Mouse (Mus musculus) forebrain, embryonic 11.5 days (tissue): ENCODE measurements around the gene Dnajb1. TPM values are rescaled to one million over a fixed set of nuclear protein-coding genes. Genes with fewer than 3 reads are reported as not detected.
"Not testable (repeated sequence)": the region's sequence is repeated elsewhere in the genome, so short reads cannot be mapped to it uniquely, and the experiment has no call there.

Experiments used
- ATAC-seq: fragments of 200-750 bp; cut with Nextera tagmentation; replicated peaks from 2 replicates; pipeline ENCODE4 v1.8.0; 2017; ENCODE audit warnings: moderate TSS enrichment; ENCODE audit not compliant: low FRiP score
- DNase-seq: peaks from one replicate; pipeline ENCODE4 v3.0.0-alpha.2; 2017; ENCODE audit warnings: low spot score
- H3K27ac ChIP-seq: fragments of 300-500 bp; sonication (generic); 2 replicates; pipeline ENCODE4 v1.5.1; 2014; ENCODE audit warnings: low read depth, low read length
- H3K27me3 ChIP-seq: fragments of 300-500 bp; sonication (generic); 2 replicates; pipeline ENCODE4 v1.6.1; 2014; ENCODE audit warnings: mild to moderate bottlenecking, low read length, mixed read lengths; ENCODE audit not compliant: control insufficient read depth, insufficient read depth
- H3K36me3 ChIP-seq: fragments of 300-500 bp; sonication (generic); 2 replicates; pipeline ENCODE4 v1.6.1; 2014; ENCODE audit warnings: mild to moderate bottlenecking, low read length, moderate library complexity, mixed read lengths; ENCODE audit not compliant: control insufficient read depth, insufficient read depth
- H3K4me1 ChIP-seq: fragments of 300-500 bp; sonication (generic); replicated peaks from 2 replicates; pipeline ENCODE4 v1.6.1; 2014; ENCODE audit warnings: low read length, mixed read lengths; ENCODE audit not compliant: control insufficient read depth, insufficient read depth
- H3K4me2 ChIP-seq: fragments of 300-500 bp; sonication (generic); 2 replicates; pipeline ENCODE4 v1.6.1; 2014; ENCODE audit warnings: low read depth, mild to moderate bottlenecking, low read length, moderate library complexity, mixed read lengths; ENCODE audit not compliant: severe bottlenecking
- H3K4me3 ChIP-seq: fragments of 300-500 bp; sonication (generic); 2 replicates; pipeline ENCODE4 v1.5.1; 2014; ENCODE audit warnings: low read depth, low read length
- H3K9ac ChIP-seq: fragments of 300-500 bp; sonication (generic); 2 replicates; pipeline ENCODE4 v1.6.1; 2014; ENCODE audit warnings: low read length
- H3K9me3 ChIP-seq: fragments of 300-500 bp; sonication (generic); 2 replicates; pipeline ENCODE4 v1.6.1; 2016; ENCODE audit warnings: low read length, mixed read lengths; ENCODE audit not compliant: control insufficient read depth
- WGBS: fragments of 180-500 bp; shearing (Covaris S2); extraction: QIAGEN DNeasy Blood & Tissue Kit; methylation state at CpG from one replicate; pipeline ENCODE4 v1.1.7; 2014; 5-methylcytosine and 5-hydroxymethylcytosine counted together
- polyA plus RNA-seq: library from polyadenylated mRNA; unstranded; fragments of >200 nt; fragmentation: Nextera tagmentation; extraction: Ambion mirVana; gene quantifications from 2 replicates; pipeline ENCODE4 v1.2.1, GENCODE M21; 2014

The Dnajb1 gene
- polyA plus RNA-seq, 1 experiment from 2014 or later, result 73.8 TPM

- H3K4me2 ChIP-seq, result peak overlapping the region; percentile 88
- WGBS, result under 1% methylated on average over 43 of the region's 43 CpGs
- no peaks in the 10 kb centered on the region for H3K36me3 ChIP-seq
Observed at GRCm38 (mm10) chr8:83594167-83595049, 13.6 kb upstream of the Dnajb1 start.

GRCm38 (mm10) chr8:83595050-83595345 is 13.0 kb upstream of the Dnajb1 start:
- H3K4me3 ChIP-seq, result peak overlapping the region; percentile 87; the same call in 1 of the 2 replicates
- not testable (repeated sequence) for H3K36me3 ChIP-seq, DNase-seq, H3K27me3 ChIP-seq, ATAC-seq, H3K4me1 ChIP-seq, H3K9me3 ChIP-seq
- peak overlapping the region; percentile 84; the same call in 1 of the 2 replicates for H3K27ac ChIP-seq
- peak overlapping the region; percentile 55 for H3K9ac ChIP-seq
- WGBS, result 64% methylated on average over 3 of the region's 3 CpGs
- peak overlapping the region; percentile 52 for H3K4me2 ChIP-seq

More at GRCm38 (mm10) chr8:83594167-83595049, 13.6 kb upstream of the Dnajb1 start:
- Histone ChIP-seq H3K4me1 (peaks cover 3% of the 10 kb centered on the region; the same call in 1 of the 2 replicates), H3K27me3 (no peaks in the 10 kb centered on the region), H3K27ac (peak overlapping the region; percentile 84), H3K9me3 (no peaks in the 10 kb centered on the region), H3K4me3 (peak overlapping the region; percentile 87), H3K9ac (peak overlapping the region; percentile 86)
- peak; percentile 99 for DNase-seq
- ATAC-seq, result peak; percentile 99

GRCm38 (mm10) chr8:83596369-83596768 is 11.6 kb upstream of the Dnajb1 start:
- Histone ChIP-seq H3K4me1 (peaks cover 3% of the 10 kb centered on the region; the same call in 1 of the 2 replicates), H3K4me2 (no peak overlapping the region), H3K36me3 (no peaks in the 10 kb centered on the region), H3K4me3 (no peak overlapping the region), H3K27ac (no peak overlapping the region), H3K9ac (no peak overlapping the region), H3K9me3 (no peaks in the 10 kb centered on the region), H3K27me3 (no peaks in the 10 kb centered on the region)
- DNase-seq (no peak), ATAC-seq (no peak)
- WGBS, result 19% methylated on average over 3 of the region's 3 CpGs

GRCm38 (mm10) chr8:83598146-83598545 is 9.8 kb upstream of the Dnajb1 start:
- no peak for ATAC-seq
- no peak overlapping the region for H3K4me3 ChIP-seq
- no peak overlapping the region for H3K27ac ChIP-seq
- H3K27me3 ChIP-seq, result no peaks in the 10 kb centered on the region; the same call in 1 of the 2 replicates
- DNase-seq, result no peak
- H3K9me3 ChIP-seq, result no peaks in the 10 kb centered on the region
- H3K4me2 ChIP-seq, result no peak overlapping the region
- H3K9ac ChIP-seq, result no peak overlapping the region
- no peaks in the 10 kb centered on the region for H3K36me3 ChIP-seq
- 0 out of 2 replicates have a peak, but pooled peaks cover 3% of the 10 kb centered on the region for H3K4me1 ChIP-seq
- 0% methylated on average over 1 of the region's 1 CpGs for WGBS

- H3K9me3 ChIP-seq, result no peaks in the 10 kb centered on the region
- H3K36me3 ChIP-seq, result no peaks in the 10 kb centered on the region
- H3K4me1 ChIP-seq, result 0 out of 2 replicates have a peak, but pooled peaks cover 3% of the 10 kb centered on the region
- H3K9ac ChIP-seq, result no peak overlapping the region
- H3K4me2 ChIP-seq, result no peak overlapping the region
- no peak overlapping the region for H3K27ac ChIP-seq
- H3K4me3 ChIP-seq, result no peak overlapping the region
- no peak for DNase-seq
- ATAC-seq, result no peak
- no peaks in the 10 kb centered on the region; the same call in 1 of the 2 replicates for H3K27me3 ChIP-seq
Observed at GRCm38 (mm10) chr8:83599814-83600213, 8.2 kb upstream of the Dnajb1 start.

- H3K9me3 ChIP-seq, result no peaks in the 10 kb centered on the region
Observed at GRCm38 (mm10) chr8:83602650-83603029, 5.4 kb upstream of the Dnajb1 start.

GRCm38 (mm10) chr8:83608398-83608829 is 421 bp downstream of the Dnajb1 start:
- DNase-seq (peak; percentile 88), ATAC-seq (peak; percentile 73)
- peak overlapping the region; percentile 79 for H3K4me3 ChIP-seq
- peak overlapping the region; percentile 89 for H3K27ac ChIP-seq
- WGBS, result 0% methylated on average over 51 of the region's 51 CpGs
- H3K4me1 ChIP-seq, result peaks cover 5% of the 10 kb centered on the region
- peak overlapping the region; percentile 74 for H3K9ac ChIP-seq
- peaks cover 16% of the 10 kb centered on the region for H3K36me3 ChIP-seq
- no peaks in the 10 kb centered on the region for H3K9me3 ChIP-seq
- H3K4me2 ChIP-seq, result peak overlapping the region; percentile 82
- H3K27me3 ChIP-seq, result no peaks in the 10 kb centered on the region

More at GRCm38 (mm10) chr8:83602650-83603029, 5.4 kb upstream of the Dnajb1 start:
- H3K9ac ChIP-seq, result no peak overlapping the region
- no peaks in the 10 kb centered on the region for H3K36me3 ChIP-seq
- H3K4me1 ChIP-seq, result 0 out of 2 replicates have a peak, but pooled peaks cover 3% of the 10 kb centered on the region
- 83% methylated on average over 2 of the region's 2 CpGs for WGBS
- ATAC-seq (no peak), DNase-seq (no peak)
- H3K4me3 ChIP-seq, result no peak overlapping the region
- H3K27me3 ChIP-seq, result no peaks in the 10 kb centered on the region; the same call in 1 of the 2 replicates
- H3K4me2 ChIP-seq, result no peak overlapping the region
- H3K27ac ChIP-seq, result no peak overlapping the region

GRCm38 (mm10) chr8:83609086-83609485 is 1.1 kb downstream of the Dnajb1 start:
- peak; percentile 41 for DNase-seq
- H3K4me3 ChIP-seq, result peak overlapping the region; percentile 79
- H3K4me2 ChIP-seq, result peak overlapping the region; percentile 82
- no peak for ATAC-seq
- WGBS, result 38% methylated on average over 9 of the region's 9 CpGs
- H3K9me3 ChIP-seq, result no peaks in the 10 kb centered on the region
- no peaks in the 10 kb centered on the region for H3K27me3 ChIP-seq
- peak overlapping the region; percentile 74 for H3K9ac ChIP-seq
- no peak overlapping the region for H3K27ac ChIP-seq
- peaks cover 5% of the 10 kb centered on the region for H3K4me1 ChIP-seq
- H3K36me3 ChIP-seq, result peaks cover 18% of the 10 kb centered on the region
